Mouse (Mus musculus): ENCODE results near the gene Adcy4. TPM values are rescaled to one million over a fixed set of nuclear protein-coding genes. Genes with fewer than 3 reads are reported as not detected.

Gene Adcy4
- polyA plus RNA-seq (2014; fragmentation: Nextera tagmentation; extraction: Ambion mirVana) = 14.8 and 17.7 TPM in 2 replicates

DNA sequence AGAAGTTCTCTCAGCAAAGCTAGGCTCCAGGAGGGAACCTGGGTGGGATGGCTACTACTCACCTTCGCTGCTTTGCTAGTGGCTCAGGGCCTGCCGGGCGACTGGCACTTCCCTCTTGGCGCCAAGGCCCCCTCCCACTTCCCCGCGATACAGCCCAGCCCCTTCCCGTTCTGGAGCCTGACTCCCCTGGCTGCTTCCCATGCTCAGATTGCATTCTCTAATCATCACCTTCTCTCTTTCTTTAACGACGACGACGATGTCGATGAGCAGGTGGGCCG lies at the start of gene Adcy4:
Gene Adcy4 (minus strand): TSS at position 138 of the 278 bp plus-strand sequence.
- Histone ChIP-seq H3K27me3 (ENCODE audit: control insufficient read depth, insufficient read depth, low read length) (peaks cover 59% of the 10 kb centered on the region), H3K9me3 (ENCODE audit: control insufficient read depth, low read length) (no peaks in the 10 kb centered on the region), H3K9ac (ENCODE audit: low read length) (peak within 1 kb of the TSS; percentile 68), H3K27ac (replicated peaks in 1 of 2; ENCODE audit: control insufficient read depth in 1 of 2, insufficient read depth in 1 of 2, low read depth in 2 of 2, low read length in 2 of 2) (peak within 1 kb of the TSS; percentile 80 to 89), H3K4me1 (ENCODE audit: control insufficient read depth in 2 of 2, insufficient read depth in 2 of 2, low read length in 2 of 2) (peaks cover 14 to 17% of the 10 kb centered on the region in 2 experiments), H3K4me2 (ENCODE audit: low read length) (peak within 1 kb of the TSS; percentile 63), H3K4me3 (ENCODE audit: control insufficient read depth in 1 of 2, insufficient read depth in 1 of 2, low read depth in 1 of 2, low read length in 2 of 2) (peak within 1 kb of the TSS; percentile 51 to 53), H3K36me3 (ENCODE audit: control insufficient read depth, insufficient read depth, low read length) (peaks cover 11% of the 10 kb centered on the region; the same call in 1 of the 2 replicates)
- no peak for ATAC-seq (ENCODE audit: insufficient number of reproducible peaks, insufficient read depth, low FRiP score, low read depth)
- 1% methylated on average over 13 of the region's 13 CpGs for WGBS

DNA sequence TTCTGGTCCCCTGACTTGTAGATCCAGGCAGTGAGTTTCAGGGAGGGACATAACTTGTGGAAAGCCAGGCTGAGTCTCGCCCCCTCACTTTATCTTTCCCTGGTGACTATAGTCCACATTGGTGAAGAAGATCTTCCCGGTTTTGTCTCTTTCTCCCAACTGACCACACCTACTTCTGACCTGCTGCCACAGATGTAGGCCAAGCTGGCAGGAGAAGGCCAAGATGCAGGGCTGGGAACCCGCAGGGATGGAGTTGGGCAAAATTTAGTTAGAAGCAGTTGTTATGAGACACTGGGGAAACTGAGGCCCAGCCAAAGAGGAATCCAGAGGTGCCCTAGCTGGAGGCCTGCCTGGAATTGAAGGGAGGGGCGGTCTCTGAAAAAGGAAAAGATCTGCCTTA lies 49.2 kb upstream of the Adcy4 start:
- WGBS = 76% methylated on average over 4 of the region's 4 CpGs
- peaks cover 14% of the 10 kb centered on the region for H3K36me3 ChIP-seq (ENCODE audit: control insufficient read depth, insufficient read depth, low read length)
- ATAC-seq (ENCODE audit: insufficient number of reproducible peaks, insufficient read depth, low FRiP score, low read depth) = no peak

GRCm38 (mm10) chr14:55830331-55830730 lies 46.4 kb upstream of the Adcy4 start:
- no peaks in the 10 kb centered on the region for H3K9me3 ChIP-seq (ENCODE audit: control insufficient read depth, low read length)
- no peak for ATAC-seq (ENCODE audit: insufficient number of reproducible peaks, insufficient read depth, low FRiP score, low read depth)
- no peak overlapping the region for H3K4me2 ChIP-seq (ENCODE audit: low read length)
- peaks cover 14% of the 10 kb centered on the region for H3K36me3 ChIP-seq (ENCODE audit: control insufficient read depth, insufficient read depth, low read length)
- H3K4me3 ChIP-seq (ENCODE audit: control insufficient read depth in 1 of 2, insufficient read depth in 1 of 2, low read depth in 1 of 2, low read length in 2 of 2) = no peak overlapping the region
- H3K27ac ChIP-seq (replicated peaks in 1 of 2; ENCODE audit: control insufficient read depth in 1 of 2, insufficient read depth in 1 of 2, low read depth in 2 of 2, low read length in 2 of 2) = no peak overlapping the region
- peaks cover 15 to 17% of the 10 kb centered on the region in 2 experiments for H3K4me1 ChIP-seq (ENCODE audit: control insufficient read depth in 2 of 2, insufficient read depth in 2 of 2, low read length in 2 of 2)
- H3K27me3 ChIP-seq (ENCODE audit: control insufficient read depth, insufficient read depth, low read length) = 0 out of 2 replicates have a peak, but pooled peaks cover 6% of the 10 kb centered on the region
- no peak overlapping the region for H3K9ac ChIP-seq (ENCODE audit: low read length)
- 77% methylated on average over 4 of the region's 4 CpGs for WGBS

More for the DNA sequence above, 49.2 kb upstream of the Adcy4 start:
- peaks cover 4 to 8% of the 10 kb centered on the region in 2 experiments; a peak in 3 of 4 replicates for H3K4me1 ChIP-seq (ENCODE audit: control insufficient read depth in 2 of 2, insufficient read depth in 2 of 2, low read length in 2 of 2)
- H3K9me3 ChIP-seq (ENCODE audit: control insufficient read depth, low read length) = no peaks in the 10 kb centered on the region
- no peak overlapping the region for H3K4me2 ChIP-seq (ENCODE audit: low read length)
- no peak overlapping the region for H3K9ac ChIP-seq (ENCODE audit: low read length)
- H3K27ac ChIP-seq (replicated peaks in 1 of 2; ENCODE audit: control insufficient read depth in 1 of 2, insufficient read depth in 1 of 2, low read depth in 2 of 2, low read length in 2 of 2) = no peak overlapping the region
- no peak overlapping the region for H3K4me3 ChIP-seq (ENCODE audit: control insufficient read depth in 1 of 2, insufficient read depth in 1 of 2, low read depth in 1 of 2, low read length in 2 of 2)
- no peaks in the 10 kb centered on the region for H3K27me3 ChIP-seq (ENCODE audit: control insufficient read depth, insufficient read depth, low read length)

- WGBS = 87% methylated on average over 16 of the region's 16 CpGs
- H3K4me3 ChIP-seq (ENCODE audit: control insufficient read depth in 1 of 2, insufficient read depth in 1 of 2, low read depth in 1 of 2, low read length in 2 of 2) = no peak overlapping the region
- H3K27me3 ChIP-seq (ENCODE audit: control insufficient read depth, insufficient read depth, low read length) = 0 out of 2 replicates have a peak, but pooled peaks cover 6% of the 10 kb centered on the region
- peaks cover 15 to 22% of the 10 kb centered on the region in 2 experiments for H3K4me1 ChIP-seq (ENCODE audit: control insufficient read depth in 2 of 2, insufficient read depth in 2 of 2, low read length in 2 of 2)
- no peak overlapping the region for H3K4me2 ChIP-seq (ENCODE audit: low read length)
- H3K27ac ChIP-seq (replicated peaks in 1 of 2; ENCODE audit: control insufficient read depth in 1 of 2, insufficient read depth in 1 of 2, low read depth in 2 of 2, low read length in 2 of 2) = no peak overlapping the region
- no peak for ATAC-seq (ENCODE audit: insufficient number of reproducible peaks, insufficient read depth, low FRiP score, low read depth)
- H3K9me3 ChIP-seq (ENCODE audit: control insufficient read depth, low read length) = no peaks in the 10 kb centered on the region
- no peak overlapping the region for H3K9ac ChIP-seq (ENCODE audit: low read length)
- H3K36me3 ChIP-seq (ENCODE audit: control insufficient read depth, insufficient read depth, low read length) = peaks cover 14% of the 10 kb centered on the region
Measured at GRCm38 (mm10) chr14:55829854-55830253, 46.0 kb upstream of the Adcy4 start.

- Histone ChIP-seq H3K9ac (ENCODE audit: low read length) (no peak overlapping the region), H3K4me1 (ENCODE audit: control insufficient read depth in 2 of 2, insufficient read depth in 2 of 2, low read length in 2 of 2) (peaks cover 22 to 26% of the 10 kb centered on the region in 2 experiments), H3K27ac (replicated peaks in 1 of 2; ENCODE audit: control insufficient read depth in 1 of 2, insufficient read depth in 1 of 2, low read depth in 2 of 2, low read length in 2 of 2) (0 out of 4 replicates have a peak overlapping the region, but pooled peaks of 1 of the 2 experiments have one; percentile 50), H3K36me3 (ENCODE audit: control insufficient read depth, insufficient read depth, low read length) (peaks cover 14% of the 10 kb centered on the region), H3K9me3 (ENCODE audit: control insufficient read depth, low read length) (no peaks in the 10 kb centered on the region), H3K27me3 (ENCODE audit: control insufficient read depth, insufficient read depth, low read length) (0 out of 2 replicates have a peak, but pooled peaks cover 6% of the 10 kb centered on the region), H3K4me3 (ENCODE audit: control insufficient read depth in 1 of 2, insufficient read depth in 1 of 2, low read depth in 1 of 2, low read length in 2 of 2) (no peak overlapping the region), H3K4me2 (ENCODE audit: low read length) (no peak overlapping the region)
- WGBS = 25% methylated on average over 3 of the region's 3 CpGs
- ATAC-seq (ENCODE audit: insufficient number of reproducible peaks, insufficient read depth, low FRiP score, low read depth) = no peak
Measured at GRCm38 (mm10) chr14:55828716-55829263, 44.9 kb upstream of the Adcy4 start.

- Histone ChIP-seq H3K9ac (ENCODE audit: low read length) (peak overlapping the region; percentile 80), H3K4me2 (ENCODE audit: low read length) (peak overlapping the region; percentile 82), H3K4me3 (ENCODE audit: control insufficient read depth in 1 of 2, insufficient read depth in 1 of 2, low read depth in 1 of 2, low read length in 2 of 2) (peak overlapping the region; percentile 59 to 64), H3K27me3 (ENCODE audit: control insufficient read depth, insufficient read depth, low read length) (0 out of 2 replicates have a peak, but pooled peaks cover 6% of the 10 kb centered on the region), H3K4me1 (ENCODE audit: control insufficient read depth in 2 of 2, insufficient read depth in 2 of 2, low read length in 2 of 2) (peaks cover 26% of the 10 kb centered on the region in 2 experiments), H3K9me3 (ENCODE audit: control insufficient read depth, low read length) (no peaks in the 10 kb centered on the region), H3K27ac (replicated peaks in 1 of 2; ENCODE audit: control insufficient read depth in 1 of 2, insufficient read depth in 1 of 2, low read depth in 2 of 2, low read length in 2 of 2) (no peak overlapping the region), H3K36me3 (ENCODE audit: control insufficient read depth, insufficient read depth, low read length) (peaks cover 14% of the 10 kb centered on the region)
- no peak for ATAC-seq (ENCODE audit: insufficient number of reproducible peaks, insufficient read depth, low FRiP score, low read depth)
- WGBS = 27% methylated on average over 41 of the region's 41 CpGs
Measured at GRCm38 (mm10) chr14:55826551-55827340, 42.9 kb upstream of the Adcy4 start.

DNA sequence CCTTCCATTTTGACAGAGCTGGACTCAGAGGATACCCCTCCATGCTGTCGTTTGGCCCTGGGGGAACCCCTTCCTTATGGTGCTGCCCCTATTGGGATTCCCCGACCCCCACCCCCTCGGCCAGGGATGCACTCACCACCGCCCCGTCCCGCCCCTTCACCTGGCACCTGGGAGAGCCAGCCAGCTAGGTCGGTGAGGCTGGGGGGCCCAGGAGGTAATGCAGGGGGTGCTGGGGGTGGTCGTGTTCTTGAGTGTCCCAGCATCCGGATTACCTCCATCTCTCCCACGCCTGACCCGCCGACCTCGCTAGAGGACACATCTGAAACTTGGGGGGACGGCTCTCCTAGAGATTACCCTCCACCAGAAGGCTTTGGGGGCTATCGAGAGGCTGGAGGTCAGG lies 42.2 kb upstream of the Adcy4 start:
- H3K9ac ChIP-seq (ENCODE audit: low read length) = peak overlapping the region; percentile 80
- no peak overlapping the region; a peak in 1 of 4 replicates for H3K27ac ChIP-seq (replicated peaks in 1 of 2; ENCODE audit: control insufficient read depth in 1 of 2, insufficient read depth in 1 of 2, low read depth in 2 of 2, low read length in 2 of 2)
- H3K27me3 ChIP-seq (ENCODE audit: control insufficient read depth, insufficient read depth, low read length) = 0 out of 2 replicates have a peak, but pooled peaks cover 6% of the 10 kb centered on the region
- no peaks in the 10 kb centered on the region for H3K9me3 ChIP-seq (ENCODE audit: control insufficient read depth, low read length)
- peak overlapping the region; percentile 82 for H3K4me2 ChIP-seq (ENCODE audit: low read length)
- no peak for ATAC-seq (ENCODE audit: insufficient number of reproducible peaks, insufficient read depth, low FRiP score, low read depth)
- peaks cover 13% of the 10 kb centered on the region for H3K36me3 ChIP-seq (ENCODE audit: control insufficient read depth, insufficient read depth, low read length)
- H3K4me3 ChIP-seq (ENCODE audit: control insufficient read depth in 1 of 2, insufficient read depth in 1 of 2, low read depth in 1 of 2, low read length in 2 of 2) = peak overlapping the region; percentile 59 to 64
- WGBS = 5% methylated on average over 15 of the region's 15 CpGs
- H3K4me1 ChIP-seq (ENCODE audit: control insufficient read depth in 2 of 2, insufficient read depth in 2 of 2, low read length in 2 of 2) = peaks cover 26% of the 10 kb centered on the region in 2 experiments

All from heart, embryonic 14.5 days (tissue).